Mouse (Mus musculus) heart, postnatal 0 days (tissue): ENCODE results near the gene Mark2. TPM values are rescaled to one million over a fixed set of nuclear protein-coding genes. Genes with fewer than 3 reads are reported as not detected.

Experiments used
- ATAC-seq: fragments of 200-750 bp; cut with Nextera tagmentation; 2 replicates; pipeline ENCODE4 v1.8.0; 2017; ENCODE audit warnings: low read depth, moderate number of reproducible peaks, moderate library complexity; ENCODE audit not compliant: insufficient read depth
- DNase-seq: peaks from one replicate; pipeline ENCODE4 v3.0.0-alpha.2; 2016; ENCODE audit warnings: low spot score
- H3K27ac ChIP-seq: fragments of 300-500 bp; sonication (generic); 2 replicates; pipeline ENCODE4 v1.5.1; 2014; ENCODE audit warnings: low read depth, mild to moderate bottlenecking
- H3K27me3 ChIP-seq: fragments of 300-500 bp; sonication (generic); 2 replicates; pipeline ENCODE4 v1.6.1; 2014; ENCODE audit warnings: low read length, mixed read lengths; ENCODE audit not compliant: control insufficient read depth, insufficient read depth
- H3K36me3 ChIP-seq: fragments of 300-500 bp; sonication (generic); replicated peaks from 2 replicates; pipeline ENCODE4 v1.6.1; 2014; ENCODE audit warnings: low read length, mixed read lengths; ENCODE audit not compliant: control insufficient read depth, insufficient read depth
- H3K4me1 ChIP-seq: fragments of 300-500 bp; sonication (generic); 2 replicates; pipeline ENCODE4 v1.6.1; 2014; ENCODE audit warnings: antibody characterized with exemption; ENCODE audit not compliant: control insufficient read depth, insufficient read depth
- H3K4me2 ChIP-seq: fragments of 300-500 bp; sonication (generic); 2 replicates; pipeline ENCODE4 v1.6.1; 2014; ENCODE audit warnings: low read depth, mild to moderate bottlenecking, low read length, moderate library complexity
- H3K4me3 ChIP-seq: fragments of 300-500 bp; sonication (generic); 2 replicates; pipeline ENCODE4 v1.5.1; 2014; ENCODE audit warnings: low read depth, low read length
- H3K9ac ChIP-seq: fragments of 300-500 bp; sonication (generic); replicated peaks from 2 replicates; pipeline ENCODE4 v1.6.1; 2014; ENCODE audit warnings: low read depth, low read length, mixed read lengths
- H3K9me3 ChIP-seq: fragments of 300-500 bp; sonication (generic); replicated peaks from 2 replicates; pipeline ENCODE4 v1.6.1; 2016; ENCODE audit warnings: low read length; ENCODE audit not compliant: control insufficient read depth
- CTCF ChIP-seq: IDR thresholded peaks from 2 replicates; pipeline ENCODE4 v1.5.1; 2016; ENCODE audit warnings: antibody characterized with exemption, control low read depth, low read depth
- EP300 ChIP-seq: IDR thresholded peaks from 2 replicates; pipeline ENCODE4 v1.6.1; 2016; ENCODE audit warnings: antibody characterized with exemption, low read depth
- WGBS: fragments of 180-500 bp; shearing (Covaris S2); extraction: QIAGEN DNeasy Blood & Tissue Kit; methylation state at CpG from one replicate; pipeline ENCODE4 v1.1.7; 2014; 5-methylcytosine and 5-hydroxymethylcytosine counted together
- polyA plus RNA-seq: library from polyadenylated mRNA; unstranded; fragments of >200 nt; fragmentation: Nextera tagmentation; extraction: Ambion mirVana; gene quantifications from 2 replicates; pipeline ENCODE4 v1.2.1, GENCODE M21; 2015
- total RNA-seq: library from RNA; depleted of rRNA; stranded (reverse); fragments of >200 nt; gene quantifications from 2 replicates; pipeline ENCODE4 v1.2.3, GENCODE M21; 2014; ENCODE audit warnings: low replicate concordance

Gene Mark2
- total and polyA plus RNA-seq, 2 experiments from 2014 or later: 17.8 to 35.2 TPM

DNA sequence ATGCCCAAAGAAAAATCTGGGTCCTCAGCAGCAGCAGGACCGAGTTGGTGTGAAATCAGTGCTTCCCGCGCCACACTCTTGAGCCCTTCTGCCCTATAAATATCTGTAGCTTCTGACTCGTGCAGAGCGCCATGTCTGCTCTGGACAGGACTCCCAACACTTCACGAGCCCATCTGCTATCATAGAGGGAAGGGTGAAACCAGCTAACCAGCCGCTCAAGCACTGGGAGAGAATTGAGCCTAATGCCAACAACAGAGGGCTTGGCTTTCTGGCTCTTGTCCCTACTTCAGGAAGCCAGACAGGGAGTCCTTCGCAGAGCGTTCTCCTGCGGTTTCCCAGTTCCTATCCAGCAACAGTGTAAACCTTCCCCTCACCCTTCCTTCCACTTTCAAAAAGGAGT is 30.4 kb downstream of the Mark2 start:
- no peak overlapping the region; the same call in 1 of the 2 replicates for H3K9ac ChIP-seq
- H3K4me2 ChIP-seq: peak overlapping the region; percentile 41
- no peaks in the 10 kb centered on the region for H3K9me3 ChIP-seq
- 16% methylated on average over 10 of the region's 10 CpGs for WGBS
- H3K27ac ChIP-seq: peak overlapping the region; percentile 82
- H3K4me3 ChIP-seq: no peak overlapping the region
- H3K4me1 ChIP-seq: peaks cover 64% of the 10 kb centered on the region
- DNase-seq (peak; percentile 47), ATAC-seq (peak; percentile 73)
- TF ChIP-seq EP300 (no peak), CTCF (no peak)
- no peaks in the 10 kb centered on the region for H3K27me3 ChIP-seq
- H3K36me3 ChIP-seq: no peaks in the 10 kb centered on the region

GRCm38 (mm10) chr19:7310704-7311103 is 31.0 kb downstream of the Mark2 start:
- ATAC-seq (peak; percentile 48), DNase-seq (peak; percentile 51)
- H3K9ac ChIP-seq: no peak overlapping the region
- peaks cover 69% of the 10 kb centered on the region for H3K4me1 ChIP-seq
- H3K4me2 ChIP-seq: peak overlapping the region; percentile 41
- no peaks in the 10 kb centered on the region for H3K36me3 ChIP-seq
- 16% methylated on average over 5 of the region's 5 CpGs for WGBS
- TF ChIP-seq EP300: no peak
- TF ChIP-seq CTCF: peak; percentile 12; the same call in 1 of the 2 replicates
- no peaks in the 10 kb centered on the region for H3K9me3 ChIP-seq
- H3K27me3 ChIP-seq: no peaks in the 10 kb centered on the region
- peak overlapping the region; percentile 82 for H3K27ac ChIP-seq
- no peak overlapping the region for H3K4me3 ChIP-seq

GRCm38 (mm10) chr19:7309738-7310330 is 31.8 kb downstream of the Mark2 start:
- Histone ChIP-seq H3K4me1 (peaks cover 68% of the 10 kb centered on the region), H3K27ac (peak overlapping the region; percentile 82), H3K4me3 (no peak overlapping the region), H3K36me3 (no peaks in the 10 kb centered on the region), H3K27me3 (no peaks in the 10 kb centered on the region), H3K4me2 (0 out of 2 replicates have a peak overlapping the region, but pooled peaks have one; percentile 1), H3K9me3 (no peaks in the 10 kb centered on the region), H3K9ac (no peak overlapping the region)
- DNase-seq (no peak), ATAC-seq (no peak)
- TF ChIP-seq CTCF: no peak
- TF ChIP-seq EP300: no peak
- WGBS: 28% methylated on average over 2 of the region's 2 CpGs

GRCm38 (mm10) chr19:7307995-7308770 is 33.5 kb downstream of the Mark2 start:
- Histone ChIP-seq H3K36me3 (no peaks in the 10 kb centered on the region), H3K4me3 (no peak overlapping the region), H3K27me3 (no peaks in the 10 kb centered on the region), H3K4me1 (peaks cover 71% of the 10 kb centered on the region), H3K4me2 (no peak overlapping the region), H3K9me3 (no peaks in the 10 kb centered on the region), H3K27ac (no peak overlapping the region), H3K9ac (0 out of 2 replicates have a peak overlapping the region, but pooled peaks have one; percentile 2)
- WGBS: 35% methylated on average over 8 of the region's 8 CpGs
- TF ChIP-seq CTCF (no peak), EP300 (no peak)
- ATAC-seq (no peak), DNase-seq (no peak)

DNA sequence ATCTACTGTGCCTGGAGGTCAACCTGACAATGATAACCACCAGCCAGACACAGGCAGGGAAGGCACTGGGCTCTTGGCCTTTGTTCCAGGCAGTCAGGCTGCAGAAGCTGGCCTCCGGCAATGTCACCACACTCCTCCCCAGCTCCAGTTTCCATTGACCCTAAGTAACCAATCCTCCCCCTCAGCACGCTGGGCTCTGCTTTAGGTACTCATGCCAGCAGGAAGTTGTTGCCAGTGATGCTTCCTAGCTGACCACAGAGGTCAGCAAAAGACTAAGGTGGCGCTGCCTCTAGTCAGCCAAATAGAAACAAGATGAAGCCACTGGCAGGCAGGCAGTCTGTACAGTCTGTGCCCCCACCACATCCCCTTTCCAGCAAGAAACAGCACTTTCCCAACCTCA is 34.7 kb downstream of the Mark2 start:
- Histone ChIP-seq H3K4me2 (no peak overlapping the region), H3K4me3 (no peak overlapping the region), H3K9ac (no peak overlapping the region), H3K36me3 (no peaks in the 10 kb centered on the region), H3K27me3 (no peaks in the 10 kb centered on the region), H3K4me1 (peaks cover 66% of the 10 kb centered on the region), H3K9me3 (no peaks in the 10 kb centered on the region), H3K27ac (peak overlapping the region; percentile 18; the same call in 1 of the 2 replicates)
- WGBS: 41% methylated on average over 3 of the region's 3 CpGs
- no peak for TF ChIP-seq CTCF
- TF ChIP-seq EP300: no peak
- DNase-seq (no peak), ATAC-seq (no peak)
